Mouse (Mus musculus) large intestine, adult 2 months (tissue): ENCODE measurements around the gene Ptcra. TPM values are rescaled to one million over a fixed set of nuclear protein-coding genes. Genes with fewer than 3 reads are reported as not detected.

ENCODE experiments used
- DNase-seq: peaks from one replicate; pipeline ENCODE4 v3.0.0-alpha.2; 2012; ENCODE audit warnings: low read depth, low spot score
- WGBS: fragments of 180-500 bp; shearing (Covaris S2); methylation state at CpG from one replicate; pipeline ENCODE4 v1.1.7; 2018; 5-methylcytosine and 5-hydroxymethylcytosine counted together
- polyA plus RNA-seq: library from polyadenylated mRNA; depleted of rRNA; stranded (reverse); fragments of >200 nt; gene quantifications from 2 replicates; pipeline ENCODE4 v1.2.3, GENCODE M21; 2012; rRNA removed

The Ptcra gene
- polyA plus RNA-seq, 1 experiment = not detected

DNA sequence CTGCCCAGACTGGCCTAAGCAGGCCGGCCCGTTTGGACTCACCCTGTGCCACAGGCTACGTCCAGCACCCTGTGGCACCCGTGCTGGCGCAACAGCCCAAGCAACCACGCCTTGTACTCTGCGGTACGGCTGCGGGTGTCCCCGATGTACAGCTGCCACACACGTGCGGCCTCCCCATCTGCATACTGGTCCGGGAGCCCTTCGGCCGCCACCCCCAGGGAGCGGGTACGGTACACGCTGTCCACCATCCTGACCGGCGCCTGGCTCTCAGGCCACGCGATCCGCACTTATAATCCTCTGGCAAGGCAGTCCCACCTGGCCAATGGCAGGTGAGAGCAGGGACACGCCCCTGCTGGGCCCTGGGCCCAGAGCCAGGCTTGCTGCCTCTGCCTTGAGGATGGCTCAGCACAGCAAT is 34.6 kb downstream of the Ptcra start, which contains the start of gene Gnmt:
Gnmt (minus strand) TSS at position 265 of the 415 bp plus-strand sequence.
- 19% methylated on average over 24 of the region's 24 CpGs for WGBS

DNA sequence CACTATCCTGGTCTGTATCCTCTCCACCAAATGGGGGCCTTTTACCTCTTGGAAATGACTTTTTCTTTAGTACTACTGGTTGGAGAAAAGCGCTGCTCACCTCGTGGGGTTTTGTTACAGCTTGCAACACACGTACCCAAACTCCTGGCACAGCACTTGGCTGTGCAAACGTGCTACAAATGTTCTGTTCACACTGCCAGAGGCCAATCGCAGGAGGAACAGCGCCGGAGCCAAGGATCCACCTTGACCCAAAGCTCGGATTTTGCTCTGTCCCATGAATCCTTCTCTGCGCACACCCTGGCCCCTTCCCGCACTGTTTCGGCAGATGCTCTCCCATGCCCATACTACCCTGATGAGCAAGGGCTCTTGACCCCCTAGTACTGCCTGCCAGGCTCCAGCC is 35.0 kb downstream of the Ptcra start:
- DNase-seq = no peak
- WGBS = 33% methylated on average over 11 of the region's 11 CpGs

More for the DNA sequence above, 34.6 kb downstream of the Ptcra start, which contains the start of gene Gnmt:
- DNase-seq = no peak

DNA sequence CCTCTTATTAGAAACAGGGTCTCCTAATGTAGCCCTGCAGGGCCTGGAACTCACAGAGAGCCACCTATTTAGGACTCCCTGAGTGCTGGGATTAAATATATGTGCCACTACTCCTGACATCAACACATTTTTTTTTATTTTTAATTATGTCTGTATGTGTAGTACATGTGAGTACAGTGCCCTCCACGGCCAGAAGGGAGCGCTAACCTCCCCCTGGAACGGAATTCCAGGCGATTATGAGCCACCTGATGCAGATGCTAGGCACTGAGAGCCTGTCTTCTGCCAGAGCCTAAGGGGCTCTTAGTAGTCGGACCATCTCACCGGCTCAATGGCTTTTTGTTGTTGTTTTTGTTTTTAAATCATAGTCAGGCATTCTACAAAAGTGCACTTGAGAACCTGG is 35.5 kb downstream of the Ptcra start:
- no peak for DNase-seq

DNA sequence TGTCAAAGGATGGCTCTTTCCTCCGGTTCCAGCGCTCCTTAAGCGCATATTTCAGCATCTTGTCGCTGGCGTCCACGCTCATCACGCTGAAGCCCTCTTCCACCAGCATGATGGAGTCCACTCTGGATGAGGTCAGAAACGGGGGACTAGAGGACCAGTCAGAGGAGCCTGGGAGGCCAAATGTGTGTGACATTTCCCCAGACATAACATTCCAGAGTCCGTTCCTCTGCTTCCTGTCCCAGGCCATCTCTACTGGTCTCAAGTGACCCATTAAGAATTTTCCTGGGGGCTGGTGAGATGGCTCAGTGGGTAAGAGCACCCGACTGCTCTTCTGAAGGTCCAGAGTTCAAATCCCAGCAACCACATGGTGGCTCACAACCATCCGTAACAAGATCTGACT is 36.2 kb downstream of the Ptcra start:
- 89% methylated on average over 11 of the region's 11 CpGs for WGBS

More for the DNA sequence above, 35.5 kb downstream of the Ptcra start:
- 43% methylated on average over 6 of the region's 6 CpGs for WGBS

DNA sequence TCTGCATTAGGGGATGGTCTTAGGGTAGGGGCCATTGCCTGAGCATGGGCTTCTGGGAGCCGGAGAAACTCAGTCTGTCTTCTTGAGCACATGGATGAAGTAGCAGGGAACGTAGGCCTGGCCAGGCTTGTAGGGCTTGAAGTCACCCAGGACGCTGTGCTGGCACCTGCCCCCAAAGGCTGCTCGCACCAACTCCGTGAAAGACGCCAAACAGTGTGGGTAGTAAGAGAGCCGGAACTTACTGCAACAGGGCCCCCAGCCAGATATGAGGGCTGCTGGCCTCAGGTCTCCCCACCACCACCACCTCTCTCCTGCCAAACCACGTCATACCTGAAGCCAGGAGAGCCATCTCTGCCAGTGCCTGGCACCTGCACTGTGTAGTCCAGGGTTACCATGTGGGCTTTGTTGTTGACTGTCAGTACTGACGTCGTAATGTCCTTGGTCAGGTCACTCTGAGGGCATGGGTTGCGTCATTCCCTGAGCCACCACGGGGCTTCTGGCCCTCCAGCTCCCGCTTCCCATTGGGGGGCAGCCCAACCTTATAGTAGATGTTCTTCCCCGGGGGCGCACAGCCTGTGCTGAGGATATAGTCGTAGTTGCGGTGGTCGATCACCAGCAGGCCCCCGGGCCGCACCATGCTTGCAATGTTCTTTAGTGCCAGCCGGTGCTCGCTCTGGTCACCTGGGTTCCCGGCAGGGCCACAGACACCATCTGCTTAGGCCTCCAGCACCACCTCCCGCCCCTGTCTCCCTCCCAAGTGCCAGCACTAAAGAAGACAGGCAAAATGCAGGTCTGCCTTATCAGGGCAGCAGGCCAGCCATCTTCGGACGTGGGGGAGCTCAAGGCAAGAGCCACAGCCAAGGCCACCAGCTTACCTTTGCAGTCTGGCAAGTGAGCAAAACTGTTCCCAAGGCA is 37.5 kb downstream of the Ptcra start:
- 90% methylated on average over 26 of the region's 26 CpGs for WGBS
- no peak for DNase-seq

More for the DNA sequence above, 36.2 kb downstream of the Ptcra start:
- DNase-seq = no peak

DNA sequence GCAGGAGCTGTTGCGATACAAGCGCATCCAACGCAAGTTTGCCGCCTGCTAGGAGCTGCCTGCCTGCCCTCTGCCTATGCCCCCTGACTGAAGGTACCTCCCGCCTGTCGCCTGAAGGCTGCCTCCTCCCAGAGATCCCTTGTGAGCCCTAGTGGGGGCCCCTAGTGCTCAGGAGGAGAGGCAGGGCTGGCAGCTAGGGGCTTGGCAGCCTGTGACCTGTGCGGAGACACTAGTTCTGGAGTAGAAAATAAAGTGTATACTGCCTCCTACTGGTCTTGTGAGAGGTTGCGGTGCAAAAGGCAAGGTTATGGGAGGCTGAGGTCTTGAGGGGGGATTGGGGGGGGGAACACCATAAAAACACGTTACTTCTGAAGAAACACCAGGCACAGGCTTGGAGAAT is 38.2 kb downstream of the Ptcra start:
- DNase-seq = no peak

DNA sequence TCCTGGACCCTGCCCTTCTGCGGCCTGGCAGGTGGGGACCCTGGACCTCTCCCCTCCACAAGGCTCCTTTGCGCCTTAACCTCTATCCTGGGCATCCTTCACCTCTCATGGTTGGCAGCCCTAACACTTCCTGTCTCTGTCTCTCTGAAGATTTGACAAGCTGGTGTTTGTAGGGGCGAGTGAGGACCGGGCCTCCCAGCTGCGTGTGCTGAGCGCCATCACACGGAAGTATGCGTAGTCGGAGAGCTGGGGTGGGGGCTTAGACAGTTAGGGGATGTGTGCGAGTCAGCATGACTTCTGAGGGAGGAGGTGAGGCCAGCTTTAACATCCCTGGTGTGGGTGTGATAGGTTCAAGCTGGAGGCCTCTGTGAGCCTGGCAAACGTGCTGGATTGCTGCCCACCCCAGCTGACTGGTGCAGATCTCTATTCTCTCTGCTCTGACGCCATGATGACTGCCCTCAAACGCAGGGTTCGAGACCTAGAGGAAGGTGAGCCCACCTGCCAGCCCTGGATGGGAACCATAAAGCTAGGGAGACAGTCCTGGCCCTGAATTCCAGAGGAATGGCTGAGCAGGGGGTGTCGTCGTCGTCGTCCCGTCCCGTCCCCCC is 38.9 kb downstream of the Ptcra start:
- 80% methylated on average over 20 of the region's 20 CpGs for WGBS

More for the DNA sequence above, 38.2 kb downstream of the Ptcra start:
- WGBS = 77% methylated on average over 9 of the region's 9 CpGs

DNA sequence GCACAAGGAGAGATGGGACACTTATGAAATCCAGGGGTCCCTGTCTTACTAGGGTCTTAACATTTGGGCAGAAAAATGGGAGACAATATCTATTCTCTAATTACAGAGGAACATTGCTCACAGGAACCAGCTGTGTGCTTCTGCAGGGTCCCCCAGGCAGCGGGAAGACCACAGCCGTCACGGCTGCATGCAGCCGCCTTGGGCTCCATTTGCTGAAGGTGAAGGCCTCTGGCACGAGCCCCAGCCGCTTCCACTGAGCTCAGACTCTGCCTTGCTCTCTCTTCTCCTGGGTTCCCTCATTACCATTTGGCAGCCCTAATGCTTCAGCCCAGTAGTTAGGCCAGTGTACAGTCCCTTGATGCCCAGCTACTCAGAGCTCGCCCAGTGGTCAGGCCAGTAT is 42.4 kb downstream of the Ptcra start:
- DNase-seq = no peak
- 91% methylated on average over 7 of the region's 7 CpGs for WGBS

More for the DNA sequence above, 38.9 kb downstream of the Ptcra start:
- DNase-seq = no peak

DNA sequence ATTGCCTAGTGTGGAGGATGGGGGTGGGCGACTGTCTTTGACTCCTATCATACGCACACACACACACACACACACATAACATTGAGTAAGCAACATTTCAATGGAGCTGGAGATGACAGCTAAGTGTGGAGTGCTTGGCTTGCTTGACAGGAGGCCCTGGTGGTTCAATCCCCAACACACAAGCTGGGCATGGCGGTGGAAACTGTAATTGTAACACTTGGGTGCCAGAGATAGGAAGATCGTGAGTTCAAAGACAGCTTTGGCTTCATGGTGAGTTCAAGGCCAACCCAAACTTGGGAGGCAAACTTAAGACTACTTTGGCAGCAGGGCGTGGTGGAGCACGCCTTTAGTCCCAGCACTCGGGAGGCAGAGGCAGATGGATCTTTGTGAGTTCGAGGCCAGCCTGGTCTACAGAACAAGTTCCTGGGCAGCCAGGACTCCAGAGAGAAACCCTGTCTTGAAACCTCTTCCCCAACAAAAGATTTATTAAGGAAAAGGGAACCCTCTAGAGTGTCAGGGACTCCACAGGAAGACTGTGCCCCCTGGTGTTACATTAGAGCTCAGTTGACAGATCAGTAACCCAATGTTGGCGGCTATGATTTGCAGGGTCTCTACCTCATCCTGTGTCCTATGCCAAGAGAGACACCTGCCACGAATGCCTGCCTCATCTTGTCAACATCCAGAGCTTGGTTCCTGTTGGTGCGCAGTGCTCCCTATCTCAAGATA is 48.6 kb downstream of the Ptcra start:
- no peak for DNase-seq
- 92% methylated on average over 11 of the region's 11 CpGs for WGBS

DNA sequence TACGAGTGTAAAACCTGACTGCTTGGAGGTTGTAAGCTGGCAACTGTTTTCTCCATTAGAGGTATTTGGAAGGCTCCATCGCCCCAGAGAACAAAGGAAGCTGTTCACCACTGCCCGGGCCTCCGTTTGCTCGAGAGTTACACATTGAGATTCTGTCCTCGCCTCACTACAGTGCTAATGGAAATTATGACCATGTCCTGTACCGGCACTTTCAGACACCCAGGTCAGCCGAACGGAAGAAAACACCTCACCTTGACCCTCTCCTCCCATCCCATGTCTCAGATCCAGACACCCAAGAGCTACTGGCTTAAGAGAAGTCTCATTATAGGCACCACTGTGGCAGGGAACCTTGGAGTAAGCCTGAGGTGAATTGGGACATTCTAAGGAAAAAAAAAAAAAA is 49.7 kb downstream of the Ptcra start:
- 87% methylated on average over 9 of the region's 9 CpGs for WGBS
- DNase-seq = no peak

DNA sequence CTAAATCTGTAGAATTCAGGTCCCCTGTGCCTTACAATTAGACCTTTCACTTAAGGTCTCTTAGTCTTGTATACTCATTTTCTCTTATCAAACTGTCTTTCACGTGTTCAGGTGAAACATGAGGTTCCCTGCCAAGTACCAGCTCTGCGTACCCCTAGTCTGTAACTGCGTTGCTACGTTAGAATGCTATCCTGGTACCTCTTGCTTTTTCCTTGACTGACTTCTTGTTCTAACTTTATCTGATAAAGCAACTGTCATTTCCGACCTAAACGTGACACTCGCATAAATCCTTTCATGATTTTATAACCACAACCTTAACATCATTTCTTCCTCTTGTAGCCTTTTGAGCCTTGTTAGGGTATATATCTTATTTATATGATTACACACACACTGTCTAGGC is 51.1 kb downstream of the Ptcra start:
- WGBS = 22% methylated on average over 7 of the region's 7 CpGs
- no peak for DNase-seq

DNA sequence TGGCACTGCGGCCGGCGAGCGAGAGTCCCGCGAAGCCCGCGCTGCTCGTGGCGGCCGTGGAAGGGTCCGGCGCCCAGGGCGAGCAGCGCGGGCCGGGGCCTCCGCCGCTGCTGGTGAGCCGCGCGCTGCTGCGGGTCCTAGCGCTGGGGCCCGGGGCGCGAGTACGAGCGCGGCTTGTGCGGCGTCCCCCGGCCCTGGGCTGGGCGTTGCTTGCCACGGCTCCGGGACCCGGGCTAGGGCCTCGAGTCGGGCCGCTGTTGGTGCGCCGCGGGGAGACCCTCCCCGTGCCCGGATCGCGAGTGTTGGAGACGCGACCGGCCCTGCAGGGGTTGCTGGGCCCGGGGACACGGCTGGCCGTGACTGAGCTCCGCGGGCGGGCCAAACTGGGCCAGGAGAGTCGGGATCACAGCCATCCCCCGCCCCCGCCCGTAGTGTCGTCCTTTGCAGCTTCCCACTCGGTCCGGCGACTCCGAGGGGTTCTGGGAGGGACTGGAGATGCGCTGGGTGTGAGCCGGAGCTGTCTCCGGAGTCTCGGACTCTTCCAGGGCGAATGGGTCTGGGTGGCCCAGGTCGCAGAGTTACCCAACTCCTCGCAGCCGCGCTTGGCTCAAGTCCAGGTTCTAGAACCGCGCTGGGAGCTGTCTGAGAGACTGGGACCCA is 51.8 kb downstream of the Ptcra start:
- no peak for DNase-seq
- WGBS = under 1% methylated on average over 76 of the region's 76 CpGs

DNA sequence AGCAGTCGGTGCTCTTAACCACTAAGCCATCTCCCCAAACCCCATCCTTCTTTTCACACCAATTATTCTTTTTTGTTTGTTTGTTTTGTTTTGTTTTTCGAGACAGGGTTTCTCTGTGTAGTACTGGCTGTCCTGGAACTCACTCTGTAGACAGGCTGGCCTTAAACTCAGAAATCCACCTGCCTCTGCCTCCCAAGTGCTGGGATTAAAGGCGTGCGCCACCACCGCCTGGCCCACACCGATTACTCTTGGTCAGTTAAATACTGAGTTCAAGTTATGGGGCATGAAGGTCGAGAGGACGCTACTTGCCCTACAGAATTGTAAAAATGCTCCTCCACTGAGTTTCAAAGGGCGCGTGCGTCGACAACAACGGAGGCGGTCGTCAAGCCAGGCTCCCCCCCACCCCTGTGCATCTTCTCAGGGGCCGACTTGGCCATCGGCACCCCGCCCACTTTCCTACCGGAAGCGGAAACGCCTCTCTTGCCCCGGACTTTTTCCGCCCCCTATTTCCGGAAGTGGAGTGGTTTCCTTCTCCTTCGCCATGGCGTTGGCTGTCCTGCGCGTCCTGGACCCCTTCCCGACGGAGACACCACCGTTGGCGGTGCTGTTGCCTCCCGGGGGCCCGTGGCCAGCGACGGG is 52.4 kb downstream of the Ptcra start, which contains the start of gene Pex6:
Pex6 (plus strand) TSS at position 505 of the 639 bp plus-strand sequence.
- WGBS = 5% methylated on average over 36 of the region's 36 CpGs
- DNase-seq = peak; percentile 84

DNA sequence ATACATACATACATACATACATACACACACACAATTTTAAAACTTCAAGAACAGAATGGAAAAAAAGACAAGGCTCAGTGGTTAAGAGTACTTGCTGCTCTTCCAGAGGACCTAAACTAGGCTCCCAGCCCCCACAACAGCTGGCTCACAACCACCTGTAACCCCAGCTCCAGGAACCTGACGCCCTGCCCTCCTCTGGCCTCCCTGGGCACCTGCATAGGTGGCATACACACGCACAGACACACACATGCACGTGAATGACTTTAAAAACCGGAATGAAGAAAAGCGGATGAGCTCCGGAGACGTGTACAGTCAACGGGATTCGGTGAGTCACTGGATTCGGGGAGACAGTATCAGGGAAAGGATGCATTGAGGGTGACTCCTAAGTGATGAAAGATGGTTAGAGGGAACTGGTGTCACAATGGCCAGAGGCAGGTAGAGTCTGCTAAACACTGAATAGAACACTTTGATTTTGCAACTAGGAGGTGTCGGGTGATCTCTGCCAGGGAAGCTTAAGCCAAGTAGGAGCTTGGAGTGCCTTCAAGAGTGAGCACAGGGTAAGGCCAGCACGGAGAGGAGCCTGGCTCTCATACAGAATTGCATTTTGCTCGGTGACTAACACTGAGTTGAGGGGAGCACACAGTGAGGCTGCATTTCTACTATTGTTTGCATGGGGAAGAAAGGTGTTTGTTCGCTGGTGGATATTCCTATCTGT is 57.0 kb downstream of the Ptcra start:
- WGBS = 93% methylated on average over 14 of the region's 14 CpGs
- no peak for DNase-seq

Other genes with a start within 250 kb of the Ptcra start
- gene Cul9, start 217.3 kb downstream of the Ptcra start, polyA plus RNA-seq = 4.1 and 6.1 TPM in 2 replicates
- 120 and 129 TPM in 2 replicates for gene Srf, start 207.5 kb downstream of the Ptcra start, polyA plus RNA-seq
- gene Ptk7, start 134.2 kb downstream of the Ptcra start, polyA plus RNA-seq = 6.6 and 7.1 TPM in 2 replicates
- gene Klc4, start 117.7 kb downstream of the Ptcra start, polyA plus RNA-seq = 80.8 and 113 TPM in 2 replicates
- 73.1 and 99.3 TPM in 2 replicates for gene Mrpl2, start 117.5 kb downstream of the Ptcra start, polyA plus RNA-seq
- 7.7 and 8.5 TPM in 2 replicates for gene Cul7, start 113.4 kb downstream of the Ptcra start, polyA plus RNA-seq
- 42.4 and 47.6 TPM in 2 replicates for gene Rrp36, start 89.4 kb downstream of the Ptcra start, polyA plus RNA-seq
- 83.7 and 90.1 TPM in 2 replicates for gene Mea1, start 84.9 kb downstream of the Ptcra start, polyA plus RNA-seq
- gene Klhdc3, start 82.8 kb downstream of the Ptcra start, polyA plus RNA-seq = 79.1 and 90.0 TPM in 2 replicates
- gene Ppp2r5d, start 58.6 kb downstream of the Ptcra start, polyA plus RNA-seq = 86.8 and 108 TPM in 2 replicates
- gene Pex6, start 52.2 kb downstream of the Ptcra start, polyA plus RNA-seq = 46.8 and 49.9 TPM in 2 replicates
- 0.94 and 1.5 TPM in 2 replicates for gene Gnmt, start 34.5 kb downstream of the Ptcra start, polyA plus RNA-seq
- gene Cnpy3, start 11.5 kb downstream of the Ptcra start, polyA plus RNA-seq = 34.9 and 38.8 TPM in 2 replicates
- gene 2310039H08Rik, start 8.9 kb upstream of the Ptcra start, polyA plus RNA-seq = 67.3 and 82.3 TPM in 2 replicates
- gene Rpl7l1, start 19.0 kb upstream of the Ptcra start, polyA plus RNA-seq = 27.2 and 28.5 TPM in 2 replicates
- 5.4 and 11.4 TPM in 2 replicates for gene Bicral, start 94.8 kb upstream of the Ptcra start, polyA plus RNA-seq
- 16.0 and 18.2 TPM in 2 replicates for gene Tbcc, start 127.0 kb upstream of the Ptcra start, polyA plus RNA-seq
- gene Prph2, start 146.7 kb upstream of the Ptcra start, polyA plus RNA-seq = not detected in 2 replicates
- gene Ubr2, start 246.8 kb upstream of the Ptcra start, polyA plus RNA-seq = 13.7 and 17.0 TPM in 2 replicates